Mouse (Mus musculus): Measurements from ENCODE around the gene Ubr2. TPM values are rescaled to one million over a fixed set of nuclear protein-coding genes. Genes with fewer than 3 reads are reported as not detected.

Gene Ubr2
- polyA plus RNA-seq, 1 experiment from 2014 or later, result 21.2 TPM

- Histone ChIP-seq H3K36me3 (ENCODE audit: control insufficient read depth, insufficient read depth, low read length) (no peaks in the 10 kb centered on the region), H3K4me2 (ENCODE audit: low read depth, low read length, severe bottlenecking) (peak overlapping the region; percentile 81)
- 3% methylated on average over 13 of the region's 13 CpGs for WGBS
Observed at GRCm38 (mm10) chr17:47009546-47009897, 834 bp downstream of the Ubr2 start.

GRCm38 (mm10) chr17:47009016-47009415 is 1.3 kb downstream of the Ubr2 start:
- H3K9ac ChIP-seq (ENCODE audit: low read length), result peak overlapping the region; percentile 86
- no peak for ATAC-seq (replicated peaks; ENCODE audit: low FRiP score)
- 36% methylated on average over 6 of the region's 6 CpGs for WGBS

More at GRCm38 (mm10) chr17:47009546-47009897, 834 bp downstream of the Ubr2 start:
- Histone ChIP-seq H3K27me3 (ENCODE audit: control insufficient read depth, insufficient read depth, low read length) (no peaks in the 10 kb centered on the region), H3K4me3 (ENCODE audit: low read depth, low read length) (peak overlapping the region; percentile 94), H3K9me3 (ENCODE audit: control insufficient read depth, low read length) (no peaks in the 10 kb centered on the region), H3K27ac (ENCODE audit: low read depth, low read length) (peak overlapping the region; percentile 76), H3K4me1 (replicated peaks; ENCODE audit: control insufficient read depth, insufficient read depth, low read length) (peaks cover 5% of the 10 kb centered on the region), H3K9ac (ENCODE audit: low read length) (peak overlapping the region; percentile 86)
- ATAC-seq (replicated peaks; ENCODE audit: low FRiP score) (no peak), DNase-seq (ENCODE audit: low spot score) (no peak)

GRCm38 (mm10) chr17:47008506-47008905 is 1.9 kb downstream of the Ubr2 start:
- no peak overlapping the region for H3K4me3 ChIP-seq (ENCODE audit: low read depth, low read length)
- 71% methylated on average over 8 of the region's 8 CpGs for WGBS
- no peak overlapping the region; the same call in 1 of the 2 replicates for H3K9ac ChIP-seq (ENCODE audit: low read length)

More at GRCm38 (mm10) chr17:47009016-47009415, 1.3 kb downstream of the Ubr2 start:
- no peak overlapping the region for H3K27ac ChIP-seq (ENCODE audit: low read depth, low read length)
- no peak for DNase-seq (ENCODE audit: low spot score)
- no peaks in the 10 kb centered on the region for H3K27me3 ChIP-seq (ENCODE audit: control insufficient read depth, insufficient read depth, low read length)
- H3K36me3 ChIP-seq (ENCODE audit: control insufficient read depth, insufficient read depth, low read length), result no peaks in the 10 kb centered on the region
- H3K4me3 ChIP-seq (ENCODE audit: low read depth, low read length), result peak overlapping the region; percentile 94
- peaks cover 5% of the 10 kb centered on the region for H3K4me1 ChIP-seq (replicated peaks; ENCODE audit: control insufficient read depth, insufficient read depth, low read length)
- H3K4me2 ChIP-seq (ENCODE audit: low read depth, low read length, severe bottlenecking), result peak overlapping the region; percentile 81
- H3K9me3 ChIP-seq (ENCODE audit: control insufficient read depth, low read length), result no peaks in the 10 kb centered on the region

GRCm38 (mm10) chr17:47006741-47007140 is 3.6 kb downstream of the Ubr2 start:
- DNase-seq (ENCODE audit: low spot score) (no peak), ATAC-seq (replicated peaks; ENCODE audit: low FRiP score) (no peak)
- H3K4me2 ChIP-seq (ENCODE audit: low read depth, low read length, severe bottlenecking), result no peak overlapping the region
- WGBS, result 87% methylated on average over 9 of the region's 9 CpGs
- H3K9me3 ChIP-seq (ENCODE audit: control insufficient read depth, low read length), result no peaks in the 10 kb centered on the region
- H3K9ac ChIP-seq (ENCODE audit: low read length), result no peak overlapping the region
- no peaks in the 10 kb centered on the region for H3K27me3 ChIP-seq (ENCODE audit: control insufficient read depth, insufficient read depth, low read length)
- peaks cover 5% of the 10 kb centered on the region for H3K4me1 ChIP-seq (replicated peaks; ENCODE audit: control insufficient read depth, insufficient read depth, low read length)
- H3K4me3 ChIP-seq (ENCODE audit: low read depth, low read length), result no peak overlapping the region
- no peaks in the 10 kb centered on the region for H3K36me3 ChIP-seq (ENCODE audit: control insufficient read depth, insufficient read depth, low read length)
- H3K27ac ChIP-seq (ENCODE audit: low read depth, low read length), result no peak overlapping the region

More at GRCm38 (mm10) chr17:47008506-47008905, 1.9 kb downstream of the Ubr2 start:
- no peak for ATAC-seq (replicated peaks; ENCODE audit: low FRiP score)
- peaks cover 5% of the 10 kb centered on the region for H3K4me1 ChIP-seq (replicated peaks; ENCODE audit: control insufficient read depth, insufficient read depth, low read length)
- no peak for DNase-seq (ENCODE audit: low spot score)
- no peaks in the 10 kb centered on the region for H3K27me3 ChIP-seq (ENCODE audit: control insufficient read depth, insufficient read depth, low read length)
- no peak overlapping the region for H3K27ac ChIP-seq (ENCODE audit: low read depth, low read length)
- H3K9me3 ChIP-seq (ENCODE audit: control insufficient read depth, low read length), result no peaks in the 10 kb centered on the region
- no peaks in the 10 kb centered on the region for H3K36me3 ChIP-seq (ENCODE audit: control insufficient read depth, insufficient read depth, low read length)
- peak overlapping the region; percentile 81; the same call in 1 of the 2 replicates for H3K4me2 ChIP-seq (ENCODE audit: low read depth, low read length, severe bottlenecking)

- H3K4me3 ChIP-seq (ENCODE audit: low read depth, low read length), result no peak overlapping the region
- no peaks in the 10 kb centered on the region for H3K36me3 ChIP-seq (ENCODE audit: control insufficient read depth, insufficient read depth, low read length)
- no peaks in the 10 kb centered on the region for H3K27me3 ChIP-seq (ENCODE audit: control insufficient read depth, insufficient read depth, low read length)
- WGBS, result 86% methylated on average over 7 of the region's 7 CpGs
- no peak overlapping the region for H3K27ac ChIP-seq (ENCODE audit: low read depth, low read length)
- H3K4me2 ChIP-seq (ENCODE audit: low read depth, low read length, severe bottlenecking), result no peak overlapping the region
- H3K9me3 ChIP-seq (ENCODE audit: control insufficient read depth, low read length), result no peaks in the 10 kb centered on the region
- H3K4me1 ChIP-seq (replicated peaks; ENCODE audit: control insufficient read depth, insufficient read depth, low read length), result peaks cover 5% of the 10 kb centered on the region
- DNase-seq (ENCODE audit: low spot score) (no peak), ATAC-seq (replicated peaks; ENCODE audit: low FRiP score) (no peak)
- H3K9ac ChIP-seq (ENCODE audit: low read length), result no peak overlapping the region
Observed at GRCm38 (mm10) chr17:47005741-47006405, 4.5 kb downstream of the Ubr2 start.

- H3K36me3 ChIP-seq (ENCODE audit: control insufficient read depth, insufficient read depth, low read length), result peaks cover 7% of the 10 kb centered on the region; the same call in 1 of the 2 replicates
- DNase-seq (ENCODE audit: low spot score) (no peak), ATAC-seq (replicated peaks; ENCODE audit: low FRiP score) (no peak)
- H3K27ac ChIP-seq (ENCODE audit: low read depth, low read length), result no peak overlapping the region
- H3K4me2 ChIP-seq (ENCODE audit: low read depth, low read length, severe bottlenecking), result no peak overlapping the region
- no peaks in the 10 kb centered on the region for H3K9me3 ChIP-seq (ENCODE audit: control insufficient read depth, low read length)
- H3K9ac ChIP-seq (ENCODE audit: low read length), result no peak overlapping the region
- H3K27me3 ChIP-seq (ENCODE audit: control insufficient read depth, insufficient read depth, low read length), result no peaks in the 10 kb centered on the region
- H3K4me3 ChIP-seq (ENCODE audit: low read depth, low read length), result no peak overlapping the region
- H3K4me1 ChIP-seq (replicated peaks; ENCODE audit: control insufficient read depth, insufficient read depth, low read length), result no peaks in the 10 kb centered on the region
- WGBS, result 92% methylated on average over 8 of the region's 8 CpGs
Observed at GRCm38 (mm10) chr17:47003305-47003704, 7.1 kb downstream of the Ubr2 start.

- Histone ChIP-seq H3K27me3 (ENCODE audit: control insufficient read depth, insufficient read depth, low read length) (no peaks in the 10 kb centered on the region), H3K4me2 (ENCODE audit: low read depth, low read length, severe bottlenecking) (no peak overlapping the region), H3K27ac (ENCODE audit: low read depth, low read length) (no peak overlapping the region), H3K4me1 (replicated peaks; ENCODE audit: control insufficient read depth, insufficient read depth, low read length) (no peaks in the 10 kb centered on the region), H3K4me3 (ENCODE audit: low read depth, low read length) (no peak overlapping the region), H3K9me3 (ENCODE audit: control insufficient read depth, low read length) (no peaks in the 10 kb centered on the region), H3K9ac (ENCODE audit: low read length) (no peak overlapping the region), H3K36me3 (ENCODE audit: control insufficient read depth, insufficient read depth, low read length) (peaks cover 7% of the 10 kb centered on the region; the same call in 1 of the 2 replicates)
- 89% methylated on average over 5 of the region's 5 CpGs for WGBS
- DNase-seq (ENCODE audit: low spot score) (no peak), ATAC-seq (replicated peaks; ENCODE audit: low FRiP score) (no peak)
Observed at GRCm38 (mm10) chr17:47002401-47002800, 8.0 kb downstream of the Ubr2 start.

- no peak overlapping the region for H3K27ac ChIP-seq (ENCODE audit: low read depth, low read length)
- H3K4me3 ChIP-seq (ENCODE audit: low read depth, low read length), result no peak overlapping the region
- H3K36me3 ChIP-seq (ENCODE audit: control insufficient read depth, insufficient read depth, low read length), result peaks cover 7% of the 10 kb centered on the region; the same call in 1 of the 2 replicates
- no peak for ATAC-seq (replicated peaks; ENCODE audit: low FRiP score)
- no peaks in the 10 kb centered on the region for H3K9me3 ChIP-seq (ENCODE audit: control insufficient read depth, low read length)
- H3K4me2 ChIP-seq (ENCODE audit: low read depth, low read length, severe bottlenecking), result no peak overlapping the region
- H3K27me3 ChIP-seq (ENCODE audit: control insufficient read depth, insufficient read depth, low read length), result no peaks in the 10 kb centered on the region
- no peak overlapping the region for H3K9ac ChIP-seq (ENCODE audit: low read length)
- no peaks in the 10 kb centered on the region for H3K4me1 ChIP-seq (replicated peaks; ENCODE audit: control insufficient read depth, insufficient read depth, low read length)
- no peak for DNase-seq (ENCODE audit: low spot score)
- WGBS, result 96% methylated on average over 4 of the region's 4 CpGs
Observed at GRCm38 (mm10) chr17:46998840-46999239, 11.5 kb downstream of the Ubr2 start.

GRCm38 (mm10) chr17:46996484-46996883 is 13.9 kb downstream of the Ubr2 start:
- Histone ChIP-seq H3K27ac (ENCODE audit: low read depth, low read length) (no peak overlapping the region), H3K4me3 (ENCODE audit: low read depth, low read length) (no peak overlapping the region), H3K27me3 (ENCODE audit: control insufficient read depth, insufficient read depth, low read length) (no peaks in the 10 kb centered on the region), H3K9ac (ENCODE audit: low read length) (no peak overlapping the region), H3K9me3 (ENCODE audit: control insufficient read depth, low read length) (no peaks in the 10 kb centered on the region), H3K36me3 (ENCODE audit: control insufficient read depth, insufficient read depth, low read length) (peaks cover 7% of the 10 kb centered on the region; the same call in 1 of the 2 replicates), H3K4me1 (replicated peaks; ENCODE audit: control insufficient read depth, insufficient read depth, low read length) (no peaks in the 10 kb centered on the region), H3K4me2 (ENCODE audit: low read depth, low read length, severe bottlenecking) (no peak overlapping the region)
- ATAC-seq (replicated peaks; ENCODE audit: low FRiP score), result no peak
- no peak for DNase-seq (ENCODE audit: low spot score)
- WGBS, result 87% methylated on average over 7 of the region's 7 CpGs

Measured in forebrain, embryonic 11.5 days (tissue).